Mouse (Mus musculus): ENCODE data around the gene Hivep2.

- no peak for TF ChIP-seq CTCF (IDR thresholded peaks at IDR 0.05; ENCODE audit: extremely low read depth, insufficient read depth, insufficient read length, insufficient replicate concordance)
- TF ChIP-seq POLR2A (IDR thresholded peaks at IDR 0.05; ENCODE audit: low read depth, low read length) = no peak
Observed at GRCm38 (mm10) chr10:14058742-14059141, 92.9 kb downstream of the Hivep2 start.

Data from spleen, adult 2 months (tissue).